Comparison of ENCODE assay signal across 22 mouse cellular contexts in genomic region chr3:22038004-22038403, GRCm38 (mm10). TPM values are rescaled to one million over a fixed set of nuclear protein-coding genes. Genes with fewer than 3 reads are reported as not detected.
DNase-seq lines count a peak whose midpoint lies in the region; ATAC-seq lines count a peak whose summit lies in the region.
"Had no signal": no experiment of that assay in that cellular context is flagged by ENCODE, and none has a peak within 500 bp of the region (broad histone marks: within the 10 kb centered on the region; RNA-seq: fewer than 3 reads in every experiment).

No protein-coding gene starts in this region.

- no peak overlapping the region for H3K4me3 ChIP-seq in intestine, embryonic 15.5 days (replicated peaks)
- H3K4me3 ChIP-seq: embryonic facial prominence, embryonic 10.5 days; embryonic facial prominence, embryonic 12.5 days; forebrain, embryonic 13.5 days; forebrain, embryonic 15.5 days had no signal

- no peaks in the 10 kb centered on the region for H3K36me3 ChIP-seq in intestine, embryonic 15.5 days
- H3K36me3 ChIP-seq: embryonic facial prominence, embryonic 10.5 days; embryonic facial prominence, embryonic 12.5 days; forebrain, embryonic 15.5 days; G1E had no signal

- 62% methylated on average over 4 of the region's 4 CpGs for WGBS in intestine, embryonic 15.5 days

- H3K27ac ChIP-seq in intestine, embryonic 15.5 days = no peak overlapping the region
- H3K27ac ChIP-seq: embryonic facial prominence, embryonic 10.5 days; embryonic facial prominence, embryonic 12.5 days; forebrain, embryonic 13.5 days; forebrain, embryonic 15.5 days had no signal

- no peak overlapping the region for H3K9ac ChIP-seq in intestine, embryonic 15.5 days
- H3K9ac ChIP-seq: embryonic facial prominence, embryonic 12.5 days; forebrain, embryonic 13.5 days; forebrain, embryonic 15.5 days; forebrain, postnatal 0 days had no signal

- ATAC-seq in frontal cortex, adult (ENCODE audit: low TSS enrichment) = no peak
- no peak for ATAC-seq in intestine, embryonic 15.5 days
- ATAC-seq: forebrain, embryonic 13.5 days; forebrain, embryonic 15.5 days; forebrain, postnatal 0 days; Patski had no signal

- no peaks in the 10 kb centered on the region for H3K9me3 ChIP-seq in intestine, embryonic 15.5 days
- H3K9me3 ChIP-seq: embryonic facial prominence, embryonic 10.5 days; embryonic facial prominence, embryonic 12.5 days; forebrain, embryonic 13.5 days; forebrain, embryonic 15.5 days; G1E had no signal

- H3K4me1 ChIP-seq in intestine, embryonic 15.5 days (replicated peaks) = no peaks in the 10 kb centered on the region
- H3K4me1 ChIP-seq: embryonic facial prominence, embryonic 12.5 days; forebrain, embryonic 13.5 days; forebrain, embryonic 15.5 days had no signal

- H3K27me3 ChIP-seq in intestine, embryonic 15.5 days (replicated peaks) = no peaks in the 10 kb centered on the region
- H3K27me3 ChIP-seq: embryonic facial prominence, embryonic 12.5 days; forebrain, embryonic 13.5 days; forebrain, embryonic 15.5 days; Patski had no signal

- DNase-seq in ES-CJ7 (ENCODE audit: low read depth, low spot score) (peak; percentile 99), R1 (ENCODE audit: low read depth, low spot score) (peak; percentile 98), ZHBTc4 (ENCODE audit: low read depth, low spot score) (peak; percentile 96)
- DNase-seq in cerebellum, postnatal 4 days (ENCODE audit: low spot score in 2 of 2) = no peak
- DNase-seq: adrenal gland, adult 2 months; adrenal gland, postnatal 10 days; adrenal gland, postnatal 25 days; cerebellum, adult 11 months; cerebellum, adult 18-20 months; cerebellum, adult 8-10 months; cerebellum, adult 9-11 months; cerebellum, postnatal 14 days; cerebellum, postnatal 36 days; forebrain, postnatal 0 days had no signal

- no peak overlapping the region for H3K4me2 ChIP-seq in intestine, embryonic 15.5 days (replicated peaks)
- H3K4me2 ChIP-seq: embryonic facial prominence, embryonic 12.5 days; forebrain, embryonic 13.5 days; forebrain, embryonic 15.5 days had no signal

RNA-seq across cellular contexts. Expression of gene Tbl1xr1, which starts 38.4 kb away (rescaled TPM):
- 12.9 and 13.5 TPM in 2 replicates for polyA plus RNA-seq in intestine, embryonic 15.5 days (2015; fragmentation: Nextera tagmentation; extraction: Ambion mirVana)

Comparison
In these comparisons a context has a peak if more than half of its experiments do, and no peak if none do; other contexts are left out.
1. DNase-seq: peak in ES-CJ7 (single experiment), R1 (single experiment) and ZHBTc4 (single experiment); none in cerebellum, postnatal 4 days (0 of 2).